In the genomic region with DNA sequence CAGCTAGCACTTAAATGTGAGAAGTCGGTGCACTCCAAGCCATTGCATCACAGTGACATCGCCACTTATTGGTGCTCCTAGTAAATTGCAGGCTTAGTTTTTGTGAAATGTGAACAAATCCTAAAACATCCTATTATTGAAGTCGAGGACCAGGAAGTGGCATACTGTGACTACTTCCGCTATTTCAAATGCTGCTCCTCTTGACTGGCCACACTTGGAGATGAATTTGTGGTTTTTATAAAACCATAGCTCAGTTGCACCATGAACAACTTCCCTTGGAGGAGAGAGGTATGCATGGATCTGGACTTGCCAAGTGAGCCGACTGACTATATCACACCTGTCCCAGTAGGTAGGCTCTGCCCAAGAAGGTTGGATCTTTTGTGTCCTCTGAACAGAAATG, we compare ENCODE assay signal across 31 mouse cellular contexts.
DNase-seq lines count a peak whose midpoint lies in the region; ATAC-seq and TF ChIP-seq lines count a peak whose summit lies in the region.
"Had no signal": no experiment of that assay in that cellular context is flagged by ENCODE, and none has a peak within 500 bp of the region (broad histone marks: within the 10 kb centered on the region; RNA-seq: fewer than 3 reads in every experiment).

No protein-coding gene starts in this region.

- peak; percentile 54 for ATAC-seq in common myeloid progenitor, adult 5-6 weeks (replicated peaks; ENCODE audit: low read depth, poor library complexity, severe bottlenecking)
- no peak for ATAC-seq in frontal cortex, adult (ENCODE audit: low TSS enrichment)
- ATAC-seq: activated CD4-positive, CD25-positive, alpha-beta regulatory T cell, adult 4 months; forebrain, embryonic 15.5 days; hindbrain, postnatal 0 days; intestine, embryonic 15.5 days; midbrain, embryonic 13.5 days had no signal

- intact Hi-C loops in gastrocnemius, adult 2 months (cut with DNase I) = no loop called here
- intact Hi-C loops in left cerebral cortex, adult 2 months (cut with DNase I) = no loop called here
- intact Hi-C loops in left cerebral cortex, postnatal 36 days (cut with DNase I) = no loop called here

- peak; percentile 36; the same call in 1 of the 2 replicates for TF ChIP-seq CTCF in gastrocnemius, adult 2 months (IDR thresholded peaks at IDR 0.05)
- peak; percentile 7; the same call in 1 of the 2 replicates for TF ChIP-seq CTCF in left cerebral cortex, adult 2 months (IDR thresholded peaks at IDR 0.05)

- no peak for DNase-seq in gastrocnemius, adult 2 months
- DNase-seq in gastrocnemius, adult 8-10 months (ENCODE audit: low spot score in 2 of 2) = no peak
- no peak for DNase-seq in left cerebral cortex, adult 2 months (ENCODE audit: extremely low spot score in 1 of 2, low spot score in 2 of 2)
- DNase-seq in left cerebral cortex, postnatal 36 days (ENCODE audit: low spot score in 2 of 2) = no peak
- no peak for DNase-seq in adrenal gland, postnatal 25 days
- DNase-seq: adrenal gland, adult 2 months; cerebellum, adult 8-10 months; cerebellum, postnatal 36 days; embryo, embryonic 11 days; gastrocnemius, postnatal 10 days; heart, postnatal 36 days; kidney, adult 9 months; kidney, postnatal 25 days; liver; lung, adult 2 months; retina, postnatal 1 day; right cerebral cortex, postnatal 14 days had no signal

- H3K27ac ChIP-seq in gastrocnemius, adult 2 months = no peak overlapping the region
- no peak overlapping the region for H3K27ac ChIP-seq in left cerebral cortex, adult 2 months
- H3K27ac ChIP-seq: embryonic facial prominence, embryonic 12.5 days; forebrain, embryonic 15.5 days; heart, embryonic 10.5 days; heart, embryonic 15.5 days; hindbrain, embryonic 12.5 days; hindbrain, postnatal 0 days; intestine, embryonic 15.5 days; liver, embryonic 14.5 days; midbrain, embryonic 13.5 days had no signal

- no peak overlapping the region for H3K4me3 ChIP-seq in gastrocnemius, adult 2 months
- no peak overlapping the region for H3K4me3 ChIP-seq in left cerebral cortex, adult 2 months
- H3K4me3 ChIP-seq: embryonic facial prominence, embryonic 12.5 days; forebrain, embryonic 15.5 days; heart, embryonic 10.5 days; heart, embryonic 15.5 days; hindbrain, embryonic 12.5 days; intestine, embryonic 15.5 days; megakaryocyte, embryonic 14.5 days; midbrain, embryonic 13.5 days; neural tube, embryonic 15.5 days had no signal
